Mouse (Mus musculus) ovary, adult 18-20 months (tissue): Measurements from ENCODE around the gene Dgki.
A peak's percentile ranks its signal among the peaks of the same experiment; 100 is the strongest.

Experiments used
- DNase-seq: peaks from one replicate; pipeline ENCODE4 v3.0.0; 2022; ENCODE audit warnings: low spot score, mixed read lengths

The Dgki gene

GRCm38 (mm10) chr6:37063266-37063665, 236.7 kb downstream of the Dgki start:
- no peak for DNase-seq

GRCm38 (mm10) chr6:37060114-37060513, 239.9 kb downstream of the Dgki start:
- DNase-seq, result no peak

GRCm38 (mm10) chr6:37057957-37058356, 242.0 kb downstream of the Dgki start:
- DNase-seq, result no peak

- DNase-seq, result no peak
These were observed 242.4 kb downstream of the Dgki start for GRCm38 (mm10) chr6:37057536-37057935.

GRCm38 (mm10) chr6:37055634-37056033, 244.3 kb downstream of the Dgki start:
- DNase-seq, result no peak

GRCm38 (mm10) chr6:37055128-37055527, 244.9 kb downstream of the Dgki start:
- DNase-seq, result no peak

- DNase-seq, result no peak
These were observed 245.5 kb downstream of the Dgki start for GRCm38 (mm10) chr6:37054435-37055020.

- no peak for DNase-seq
These were observed 246.6 kb downstream of the Dgki start for GRCm38 (mm10) chr6:37053411-37053810.

- DNase-seq, result no peak
These were observed 248.3 kb downstream of the Dgki start for GRCm38 (mm10) chr6:37051652-37052051.

- no peak for DNase-seq
These were observed 248.8 kb downstream of the Dgki start for GRCm38 (mm10) chr6:37051150-37051549.

GRCm38 (mm10) chr6:37047611-37048129, 252.3 kb downstream of the Dgki start:
- no peak for DNase-seq

- peak; percentile 12 for DNase-seq
These were observed 253.7 kb downstream of the Dgki start for GRCm38 (mm10) chr6:37046152-37046788.

GRCm38 (mm10) chr6:37044796-37045195, 255.2 kb downstream of the Dgki start:
- DNase-seq, result no peak

GRCm38 (mm10) chr6:37038444-37038843, 261.5 kb downstream of the Dgki start:
- no peak for DNase-seq

GRCm38 (mm10) chr6:37037115-37037908, 262.7 kb downstream of the Dgki start:
- DNase-seq, result no peak

- DNase-seq, result no peak
These were observed 264.3 kb downstream of the Dgki start for GRCm38 (mm10) chr6:37035681-37036080.

GRCm38 (mm10) chr6:37030986-37031385, 269.0 kb downstream of the Dgki start:
- no peak for DNase-seq

GRCm38 (mm10) chr6:37030402-37030801, 269.6 kb downstream of the Dgki start:
- no peak for DNase-seq

GRCm38 (mm10) chr6:37028841-37029240, 271.1 kb downstream of the Dgki start:
- DNase-seq, result no peak

- DNase-seq, result no peak
These were observed 271.7 kb downstream of the Dgki start for GRCm38 (mm10) chr6:37028300-37028699.

GRCm38 (mm10) chr6:37026343-37027243, 273.4 kb downstream of the Dgki start:
- no peak for DNase-seq

GRCm38 (mm10) chr6:37016046-37016445, 283.9 kb downstream of the Dgki start:
- no peak for DNase-seq
